Mouse (Mus musculus): ENCODE data around the gene Zscan4d. TPM values are rescaled to one million over a fixed set of nuclear protein-coding genes. Genes with fewer than 3 reads are reported as not detected.
"Not testable (repeated sequence)": the region's sequence is repeated elsewhere in the genome, so short reads cannot be mapped to it uniquely, and the experiment has no call there.

Zscan4d gene
- not detected for total RNA-seq (2022)

GRCm38 (mm10) chr7:11166059-11166458, at the start of gene Zscan4d:
Zscan4d (minus strand) TSS chr7:11166159.
- DNase-seq (ENCODE audit: low spot score in 2 of 2): not testable (repeated sequence)

DNA sequence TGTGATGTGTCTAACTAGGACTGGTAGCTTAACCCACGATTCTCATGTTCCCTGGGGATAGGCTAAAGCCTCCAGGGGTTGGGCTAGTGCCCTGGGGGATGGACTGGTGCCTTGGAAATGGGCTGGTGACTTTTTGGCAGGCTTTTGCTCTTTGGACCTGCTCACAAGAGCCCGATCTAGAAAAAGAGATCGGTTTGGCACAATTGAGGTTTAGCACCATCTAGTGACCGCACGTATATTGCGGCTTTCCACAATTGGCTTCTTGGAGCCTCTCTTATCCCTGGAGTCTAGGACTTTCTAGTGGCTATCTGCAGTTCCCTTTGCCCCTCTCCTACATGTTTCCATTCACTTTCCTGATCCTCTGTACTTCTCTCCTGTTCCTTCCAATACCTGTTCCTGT, 7.9 kb downstream of the Zscan4d start:
- not testable (repeated sequence) for DNase-seq (ENCODE audit: low spot score in 2 of 2)

Other genes with a start within 250 kb of the Zscan4d start
- not detected for gene Zscan4c, start 160.4 kb downstream of the Zscan4d start, total RNA-seq (2022)
- not detected for gene Zscan4-ps1, start 96.5 kb downstream of the Zscan4d start, total RNA-seq (2022)
- gene Zscan4e, start 144.5 kb upstream of the Zscan4d start, total RNA-seq (2022): not detected
- gene Zscan4f, start 231.8 kb upstream of the Zscan4d start, total RNA-seq (2022): not detected

Measured in left cerebral cortex, adult 8-10 months (tissue).